Mouse (Mus musculus) MEL (cell line): ENCODE data around the gene Myod1.

Source experiments
- CTCF ChIP-seq, 3 experiments: IDR thresholded peaks in 2 of 3; conservative IDR thresholded peaks in 1 of 3; 2 replicates each; pipeline ENCODE4 v1.5.1; 2011 to 2012; ENCODE audit warnings: low read length in 3 of 3, low read depth in 2 of 3, mild to moderate bottlenecking in 2 of 3, improper control_type of control experiment in 1 of 3, inconsistent platforms in 1 of 3, mixed read lengths in 1 of 3, moderate library complexity in 1 of 3; ENCODE audit not compliant: control insufficient read depth in 1 of 3, insufficient read depth in 1 of 3, poor library complexity in 1 of 3, severe bottlenecking in 1 of 3
- GABPA ChIP-seq: IDR thresholded peaks from 2 replicates; pipeline ENCODE4 v1.6.1; 2012; ENCODE audit warnings: low read depth, mild to moderate bottlenecking, inconsistent platforms, low read length, improper control_type of control experiment, moderate library complexity
- MAZ ChIP-seq: IDR thresholded peaks from 2 replicates; pipeline ENCODE4 v1.6.1; 2012; ENCODE audit warnings: low read depth, mild to moderate bottlenecking, inconsistent platforms, low read length, improper control_type of control experiment
- POLR2AphosphoS5 ChIP-seq: IDR thresholded peaks from 2 replicates; pipeline ENCODE4 v1.6.1; 2012; ENCODE audit warnings: low read depth, borderline replicate concordance, mild to moderate bottlenecking, inconsistent platforms, low read length, moderate library complexity, mixed read lengths

- TF ChIP-seq CTCF (IDR thresholded peaks at IDR 0.05 in 2 of 3, conservative IDR thresholded peaks at IDR 0.05 in 1 of 3; ENCODE audit: control insufficient read depth in 1 of 3, insufficient read depth in 1 of 3, low read depth in 2 of 3, low read length in 3 of 3, poor library complexity in 1 of 3, severe bottlenecking in 1 of 3), result no peak
- TF ChIP-seq MAZ, result no peak
- no peak for TF ChIP-seq POLR2AphosphoS5
- no peak for TF ChIP-seq GABPA
Measured at GRCm38 (mm10) chr7:46425012-46425411, 48.7 kb downstream of the Myod1 start.
